Mouse (Mus musculus) heart, adult 2 months (tissue): ENCODE data around the gene Gm13089. TPM values are rescaled to one million over a fixed set of nuclear protein-coding genes. Genes with fewer than 3 reads are reported as not detected.
"Not testable (repeated sequence)": the region's sequence is repeated elsewhere in the genome, so short reads cannot be mapped to it uniquely, and the experiment has no call there.

ENCODE experiments used
- DNase-seq, 2 experiments: peaks; one replicate each; pipeline ENCODE4 v3.0.0; 2021
- H3K27ac ChIP-seq: fragments of 200-600 bp; 2 replicates; pipeline ENCODE4 v1.8.1; 2022
- H3K27me3 ChIP-seq: fragments of 200-500 bp; 2 replicates; pipeline ENCODE4 v1.6.1; 2012; ENCODE audit warnings: mild to moderate bottlenecking, low read length, inconsistent platforms, mixed read lengths; ENCODE audit not compliant: control insufficient read depth, insufficient read depth
- H3K36me3 ChIP-seq: fragments of 200-500 bp; 2 replicates; pipeline ENCODE4 v1.6.1; 2012; ENCODE audit warnings: low read length, inconsistent platforms; ENCODE audit not compliant: control insufficient read depth, insufficient read depth
- H3K4me1 ChIP-seq: fragments of 200-500 bp; 2 replicates; pipeline ENCODE4 v1.6.1; 2011; ENCODE audit warnings: low read length; ENCODE audit not compliant: control insufficient read depth, insufficient read depth
- H3K4me3 ChIP-seq: fragments of 200-600 bp; 2 replicates; pipeline ENCODE4 v1.8.1; 2022
- H3K79me2 ChIP-seq: fragments of 200-500 bp; replicated peaks from 2 replicates; pipeline ENCODE4 v1.6.1; 2012; ENCODE audit warnings: mild to moderate bottlenecking, inconsistent platforms, low read length, moderate library complexity, mixed read lengths; ENCODE audit not compliant: control insufficient read depth, insufficient read depth
- H3K9ac ChIP-seq: fragments of 200-500 bp; 2 replicates; pipeline ENCODE4 v1.6.1; 2012; ENCODE audit warnings: low read depth, mild to moderate bottlenecking, control low read depth, inconsistent platforms, low read length, mixed read lengths
- CTCF ChIP-seq: fragments of 200-600 bp; IDR thresholded peaks from 2 replicates; pipeline ENCODE4 v1.8.1; 2022; ENCODE audit warnings: antibody characterized with exemption, mild to moderate bottlenecking, moderate library complexity
- EP300 ChIP-seq: fragments of 200-500 bp; IDR thresholded peaks from 2 replicates; pipeline ENCODE4 v1.6.1; 2011; ENCODE audit warnings: low read depth, low read length, control low read depth; ENCODE audit not compliant: insufficient read depth
- POLR2A ChIP-seq: fragments of 200-500 bp; IDR thresholded peaks from 2 replicates; pipeline ENCODE4 v1.6.1; 2011; ENCODE audit warnings: mild to moderate bottlenecking, low read depth, low read length, control low read depth; ENCODE audit not compliant: insufficient read depth
- WGBS: fragments of 180-500 bp; shearing (Covaris S2); methylation state at CpG from one replicate; pipeline ENCODE4 v1.1.7; 2018; 5-methylcytosine and 5-hydroxymethylcytosine counted together
- intact Hi-C: fragments of 180-260 bp; cut with DNase I; formaldehyde crosslinking; loops from one replicate; pipeline ENCODE4 v1.15.1; 2025
- long read RNA-seq: library from polyadenylated mRNA; stranded (forward); transcript quantifications from one replicate; pipeline ENCODE4 v2.0.0, GENCODE M21; 2021
- polyA plus RNA-seq: library from polyadenylated mRNA; depleted of rRNA; stranded (reverse); fragments of >200 nt; gene quantifications from 2 replicates; pipeline ENCODE4 v1.2.3, GENCODE M21; 2012; rRNA removed
- total RNA-seq, 2 experiments: library from RNA; stranded (reverse); gene quantifications; 2 replicates each; pipeline ENCODE4 v1.2.3; 2021

The Gm13089 gene
- total RNA-seq (not detected), polyA plus RNA-seq (not detected in 2 replicates)
- long read RNA-seq = 0 reads

GRCm38 (mm10) chr4:143702611-143703010 lies at the start of gene Gm13089:
TSS of gene Gm13089 (minus strand) at chr4:143702711.
- TF ChIP-seq POLR2A (no peak), EP300 (no peak), CTCF (no peak)
- WGBS = 64% methylated on average over 2 of the region's 2 CpGs

DNA sequence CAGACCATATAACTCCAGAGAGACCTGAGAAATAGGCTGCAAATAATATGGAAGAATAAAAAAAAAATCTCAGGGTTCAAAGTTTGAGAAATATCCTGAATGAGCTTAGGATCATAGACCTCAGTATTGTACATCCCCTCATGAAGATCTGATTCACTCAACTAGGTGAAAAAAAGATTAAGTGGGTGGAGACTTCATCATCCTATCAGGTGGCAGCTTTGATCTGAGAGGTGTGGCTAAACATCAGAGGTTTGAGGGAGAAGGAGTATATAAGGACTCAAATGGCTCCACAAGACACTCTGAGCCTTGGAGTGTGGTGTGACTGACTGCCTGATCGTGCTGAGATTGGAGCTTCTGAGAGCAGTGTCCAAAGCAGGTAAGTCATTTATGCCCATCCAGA lies 16.6 kb upstream of the Gm13089 start, which contains the start of gene Gm13078:
TSS of gene Gm13078 (plus strand) at position 301 of the 400 bp plus-strand sequence.
- Histone ChIP-seq H3K36me3 (no peaks in the 10 kb centered on the region), H3K27ac (no peak within 1 kb of the TSS), H3K4me3 (no peak within 1 kb of the TSS), H3K79me2 (no peaks in the 10 kb centered on the region), H3K27me3 (no peaks in the 10 kb centered on the region), H3K4me1 (no peaks in the 10 kb centered on the region), H3K9ac (no peak within 1 kb of the TSS)
- no peak for DNase-seq
- intact Hi-C loops = no loop called here
- WGBS = 73% methylated on average over 1 of the region's 1 CpGs
- no peak for TF ChIP-seq CTCF
- no peak for TF ChIP-seq POLR2A
- no peak for TF ChIP-seq EP300

More at GRCm38 (mm10) chr4:143702611-143703010, at the start of gene Gm13089:
- DNase-seq = no peak
- Histone ChIP-seq H3K27me3 (no peaks in the 10 kb centered on the region), H3K27ac (no peak within 1 kb of the TSS), H3K4me1 (no peaks in the 10 kb centered on the region), H3K36me3 (no peaks in the 10 kb centered on the region), H3K4me3 (no peak within 1 kb of the TSS), H3K9ac (no peak within 1 kb of the TSS), H3K79me2 (no peaks in the 10 kb centered on the region)
- intact Hi-C loops = no loop called here

DNA sequence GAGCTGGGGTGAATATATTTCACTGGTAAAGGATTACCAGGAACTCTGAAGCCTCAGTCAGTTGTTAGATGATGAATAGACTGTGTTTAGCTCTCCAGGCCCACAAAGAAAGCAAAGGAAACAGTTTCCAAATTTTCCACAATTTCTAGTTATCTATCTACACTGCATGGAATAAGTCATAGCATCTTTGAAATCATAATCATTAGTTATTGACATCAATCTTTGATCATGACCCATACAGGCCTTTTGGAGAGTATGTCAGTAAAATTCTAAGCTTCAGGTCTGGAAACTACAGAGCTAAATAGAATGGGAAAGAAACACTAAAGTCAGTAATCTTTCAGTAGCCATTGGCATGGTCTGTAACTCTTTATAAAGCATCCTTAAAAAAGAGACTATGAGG lies 45.4 kb downstream of the Gm13089 start, which contains the start of gene Gm13088:
TSS of gene Gm13088 (minus strand) at position 101 of the 400 bp plus-strand sequence.
- H3K4me3 ChIP-seq, DNase-seq: not testable (repeated sequence)

More for the DNA sequence above, 45.4 kb downstream of the Gm13089 start, which contains the start of gene Gm13088:
- H3K79me2 ChIP-seq, H3K27ac ChIP-seq, intact Hi-C loops, H3K36me3 ChIP-seq, H3K27me3 ChIP-seq, H3K9ac ChIP-seq, H3K4me1 ChIP-seq: not testable (repeated sequence)

Other genes with a start within 250 kb of the Gm13089 start
- gene Gm13043, start 191.4 kb downstream of the Gm13089 start, total RNA-seq = not detected
- not detected in 2 replicates for gene Gm13043, start 191.4 kb downstream of the Gm13089 start, polyA plus RNA-seq
- gene Gm13040, start 166.8 kb downstream of the Gm13089 start, total RNA-seq = not detected
- not detected in 2 replicates for gene Gm13040, start 166.8 kb downstream of the Gm13089 start, polyA plus RNA-seq
- not detected for gene BC080695, start 151.0 kb downstream of the Gm13089 start, total RNA-seq
- gene BC080695, start 151.0 kb downstream of the Gm13089 start, polyA plus RNA-seq = not detected in 2 replicates
- not detected for gene Gm13057, start 151.0 kb downstream of the Gm13089 start, total RNA-seq
- not detected in 2 replicates for gene Gm13057, start 151.0 kb downstream of the Gm13089 start, polyA plus RNA-seq
- gene Gm13083, start 87.7 kb downstream of the Gm13089 start, total RNA-seq = not detected
- gene Gm13083, start 87.7 kb downstream of the Gm13089 start, polyA plus RNA-seq = not detected in 2 replicates
- gene Gm13088, start 45.5 kb downstream of the Gm13089 start, total RNA-seq = not detected
- gene Gm13088, start 45.5 kb downstream of the Gm13089 start, polyA plus RNA-seq = not detected in 2 replicates
- not detected for gene Gm13078, start 16.7 kb upstream of the Gm13089 start, total RNA-seq
- not detected in 2 replicates for gene Gm13078, start 16.7 kb upstream of the Gm13089 start, polyA plus RNA-seq
- not detected for gene Gm13023, start 86.6 kb upstream of the Gm13089 start, total RNA-seq
- not detected in 2 replicates for gene Gm13023, start 86.6 kb upstream of the Gm13089 start, polyA plus RNA-seq
- not detected for gene Gm13084, start 113.4 kb upstream of the Gm13089 start, total RNA-seq
- not detected in 2 replicates for gene Gm13084, start 113.4 kb upstream of the Gm13089 start, polyA plus RNA-seq
- gene Gm13103, start 143.8 kb upstream of the Gm13089 start, total RNA-seq = not detected
- not detected in 2 replicates for gene Gm13103, start 143.8 kb upstream of the Gm13089 start, polyA plus RNA-seq
- not detected for gene Pramef6, start 197.7 kb upstream of the Gm13089 start, total RNA-seq
- not detected in 2 replicates for gene Pramef6, start 197.7 kb upstream of the Gm13089 start, polyA plus RNA-seq
- not detected for gene Pramef25, start 248.3 kb upstream of the Gm13089 start, total RNA-seq
- gene Pramef25, start 248.3 kb upstream of the Gm13089 start, polyA plus RNA-seq = not detected in 2 replicates